Mouse (Mus musculus) layer of hippocampus, postnatal 25 days (tissue): Measurements from ENCODE around the gene Lima1. TPM values are rescaled to one million over a fixed set of nuclear protein-coding genes. Genes with fewer than 3 reads are reported as not detected.
"Not testable (repeated sequence)": the region's sequence is repeated elsewhere in the genome, so short reads cannot be mapped to it uniquely, and the experiment has no call there.

Experiments
- DNase-seq, 2 experiments: peaks; one replicate each; pipeline ENCODE4 v3.0.0; 2022; ENCODE audit warnings: mixed read lengths in 2 of 2, low spot score in 1 of 2; ENCODE audit errors: extremely low spot score in 1 of 2
- total RNA-seq, 2 experiments: library from RNA; stranded (reverse); gene quantifications; 2 replicates each; pipeline ENCODE4 v1.2.3; 2021

Gene Lima1
- total RNA-seq, 2 experiments from 2014 or later = 10.1 to 13.8 TPM

DNA sequence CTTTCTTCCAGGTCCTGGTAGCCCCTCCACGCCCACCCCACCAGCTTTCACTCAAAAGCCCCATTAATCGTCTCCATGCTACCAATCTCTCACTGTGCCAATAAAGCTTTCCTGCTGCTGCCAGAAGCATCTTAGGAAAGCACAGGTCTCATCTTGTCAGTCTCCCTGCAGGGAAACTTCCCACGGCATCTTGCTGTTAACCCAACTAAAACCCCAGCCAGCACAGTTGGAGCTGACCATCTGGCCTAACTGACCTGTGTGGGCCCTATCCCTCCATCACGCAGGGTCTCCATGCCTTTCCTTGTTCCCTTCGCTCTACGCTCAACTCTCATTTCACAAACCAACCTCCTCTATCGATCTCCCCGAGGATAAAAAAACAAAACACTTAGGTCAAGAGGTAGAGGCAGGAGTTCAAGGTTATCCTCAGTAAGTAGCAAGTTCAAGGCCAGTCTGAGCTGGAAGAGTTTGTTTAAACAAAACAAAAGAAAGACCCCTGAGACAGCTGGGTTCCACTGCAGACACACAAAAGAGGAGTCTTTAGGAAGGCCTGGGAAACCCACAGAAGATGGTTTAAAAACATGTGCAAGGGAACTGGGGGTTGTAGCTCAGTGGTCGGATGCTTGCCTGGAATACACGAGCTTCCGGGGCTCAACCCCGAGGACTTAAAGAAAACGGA lies 36.0 kb downstream of the Lima1 start:
- no peak for DNase-seq

DNA sequence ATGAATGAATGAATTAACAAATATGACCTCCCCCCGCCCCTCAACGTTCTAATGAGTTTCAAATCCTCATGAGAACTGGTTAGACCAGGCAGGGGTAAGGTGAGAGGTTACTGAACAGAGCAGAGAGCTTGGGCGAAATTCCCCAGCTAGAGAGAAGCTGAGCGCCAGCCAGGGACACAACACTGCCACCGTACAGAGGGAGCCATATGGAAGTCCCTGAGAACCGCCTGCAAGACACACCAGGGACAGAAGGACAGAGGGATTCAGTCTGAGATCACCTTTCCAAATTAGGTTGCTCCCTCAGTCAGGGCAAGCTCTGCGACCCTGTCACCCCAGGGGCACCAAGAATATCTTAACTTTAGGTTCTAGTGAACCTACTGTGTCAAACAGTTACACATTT lies 37.7 kb downstream of the Lima1 start:
- no peak for DNase-seq

DNA sequence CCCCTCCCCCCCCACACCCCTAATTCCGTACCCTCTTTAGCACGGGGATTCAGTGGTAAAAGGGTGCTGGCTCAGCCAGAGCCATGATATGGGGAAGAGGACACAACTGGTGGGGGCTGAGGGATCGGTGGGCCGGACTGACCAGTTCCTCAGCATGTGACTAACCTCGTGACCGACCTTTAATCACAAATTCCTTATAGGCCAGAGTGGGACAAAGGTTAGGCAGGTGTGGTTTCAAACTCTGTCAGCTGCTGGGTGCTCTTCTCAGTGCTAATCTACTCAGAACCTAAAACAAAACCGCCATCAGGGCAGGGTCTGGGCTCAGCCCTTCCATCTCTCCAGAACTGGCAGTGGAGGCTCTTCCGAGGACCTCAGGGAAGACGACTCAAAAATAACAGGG lies 40.1 kb downstream of the Lima1 start:
- DNase-seq = no peak

DNA sequence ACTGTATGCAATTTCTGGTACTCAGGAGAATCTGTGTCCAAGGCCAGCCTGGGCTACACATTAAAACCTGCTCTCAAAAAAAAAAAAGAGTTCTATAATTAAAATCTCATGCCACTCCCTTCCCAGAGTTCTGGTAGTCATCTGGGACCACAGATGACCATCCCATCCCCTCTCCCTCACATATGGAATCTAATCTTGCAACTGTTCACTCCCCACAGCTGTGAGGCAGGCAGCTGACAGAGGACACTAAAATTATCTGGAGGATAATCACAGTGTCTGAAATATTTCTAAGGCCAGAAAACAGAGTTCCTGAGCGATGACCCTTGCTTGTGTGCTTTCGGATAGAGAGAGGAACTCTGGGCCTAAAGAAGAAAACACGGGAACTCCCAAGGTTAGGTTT lies 40.6 kb downstream of the Lima1 start:
- no peak for DNase-seq

DNA sequence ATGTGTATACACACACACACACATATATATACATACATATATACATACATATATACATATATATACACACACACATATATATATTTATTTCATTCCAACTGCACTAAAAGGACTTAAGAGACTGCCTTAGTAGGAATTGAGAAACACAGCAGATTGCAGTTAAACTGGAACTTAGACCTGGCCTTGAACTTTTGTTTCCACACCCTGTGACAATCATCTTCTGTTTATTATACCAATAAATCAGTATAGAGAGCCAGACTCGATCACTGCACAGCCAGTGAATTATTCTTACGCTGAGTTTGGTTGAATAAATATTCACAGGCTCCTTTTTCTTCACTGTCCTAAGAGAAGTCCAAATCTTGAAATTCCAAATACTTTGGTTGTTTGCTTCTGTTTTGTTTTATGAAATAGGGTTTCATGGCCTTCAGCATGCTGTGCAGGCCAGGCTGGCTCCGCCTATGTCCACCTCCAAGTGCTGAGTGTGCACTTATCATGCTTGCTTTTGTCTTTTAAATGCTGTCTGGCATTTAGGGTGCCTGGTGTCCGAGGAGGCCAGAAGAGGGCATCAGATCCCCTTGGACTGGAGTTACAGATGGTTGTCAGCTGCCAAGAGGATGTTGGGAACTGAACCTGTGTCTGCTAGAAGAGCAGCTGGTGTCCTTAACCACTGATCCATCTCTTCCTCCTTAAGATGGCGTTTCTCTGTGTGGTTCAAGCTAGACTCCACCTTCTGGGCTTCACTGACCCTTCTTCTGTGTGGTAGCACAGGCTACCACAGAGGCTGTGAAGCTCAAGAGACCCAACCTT lies 41.4 kb downstream of the Lima1 start:
- no peak for DNase-seq

DNA sequence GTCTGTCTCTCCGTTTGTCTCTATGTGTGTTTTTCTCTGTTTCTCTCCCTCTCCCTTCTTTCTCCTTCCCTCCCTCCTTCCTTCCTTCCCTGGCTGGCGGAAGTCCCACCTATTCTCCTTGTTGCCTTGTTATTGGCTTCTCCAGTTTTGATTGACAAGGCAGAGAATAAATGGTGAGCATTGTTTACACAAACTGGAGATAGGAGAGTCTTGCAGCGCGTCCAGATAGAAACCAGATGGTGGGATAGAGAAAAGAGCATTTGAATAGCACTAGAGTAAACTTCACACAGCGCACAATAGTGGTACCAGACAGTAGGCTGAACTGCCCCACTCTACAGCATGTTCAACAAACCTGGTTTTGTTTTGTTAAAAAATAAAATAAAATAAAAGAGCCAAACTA lies 43.7 kb downstream of the Lima1 start:
- DNase-seq = no peak

DNA sequence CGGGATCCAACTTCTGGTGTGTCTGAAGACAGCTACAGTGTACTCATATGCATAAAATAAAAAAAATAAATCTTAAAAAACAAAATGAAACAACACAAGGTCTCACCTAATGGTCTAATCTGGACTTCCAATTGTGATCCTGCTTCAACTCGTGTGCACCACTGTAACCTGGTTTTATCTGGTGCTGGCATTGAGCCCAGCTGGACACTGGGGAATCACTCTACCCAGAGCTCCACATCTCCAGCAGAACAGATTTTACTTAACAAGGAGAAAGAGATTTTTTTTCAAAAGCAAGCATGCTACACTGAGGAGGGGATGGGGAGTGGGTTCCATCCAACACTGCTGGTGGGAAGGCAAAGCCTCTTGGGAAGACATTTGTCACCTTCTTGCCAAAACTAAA lies 47.2 kb downstream of the Lima1 start:
- DNase-seq = no peak

DNA sequence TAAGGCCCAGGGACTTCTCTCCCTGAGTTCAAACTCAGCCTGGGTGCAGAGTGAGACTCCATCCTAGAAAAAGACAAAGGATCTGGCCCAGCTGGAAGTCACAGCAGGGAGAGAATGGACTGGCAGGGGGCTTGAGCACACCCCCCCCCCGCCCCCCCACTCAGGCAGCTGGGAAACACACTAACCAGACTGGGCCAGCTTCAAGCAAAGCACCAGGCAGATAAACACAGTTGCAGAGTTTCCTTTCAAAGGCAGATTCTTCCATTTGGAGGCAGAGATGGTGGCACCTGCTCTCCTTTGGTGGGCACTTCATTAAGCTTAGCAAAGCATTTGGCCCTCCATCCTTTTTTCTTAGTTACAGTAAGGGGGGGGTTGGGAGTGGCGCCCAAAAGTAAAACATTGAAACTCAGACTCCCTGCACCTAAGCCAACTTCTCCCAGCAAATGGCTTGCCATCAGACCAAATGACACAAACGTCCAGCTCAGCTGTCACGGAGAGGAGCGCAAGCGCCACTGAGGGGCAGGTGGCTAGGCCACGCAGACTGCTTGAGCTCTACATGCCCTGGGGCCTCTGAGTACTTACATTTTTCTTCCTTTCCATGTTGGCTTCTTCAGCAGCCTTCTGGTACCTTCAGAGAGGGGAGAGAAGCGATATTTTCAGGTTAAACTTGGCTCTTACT lies 48.9 kb downstream of the Lima1 start:
- no peak for DNase-seq

DNA sequence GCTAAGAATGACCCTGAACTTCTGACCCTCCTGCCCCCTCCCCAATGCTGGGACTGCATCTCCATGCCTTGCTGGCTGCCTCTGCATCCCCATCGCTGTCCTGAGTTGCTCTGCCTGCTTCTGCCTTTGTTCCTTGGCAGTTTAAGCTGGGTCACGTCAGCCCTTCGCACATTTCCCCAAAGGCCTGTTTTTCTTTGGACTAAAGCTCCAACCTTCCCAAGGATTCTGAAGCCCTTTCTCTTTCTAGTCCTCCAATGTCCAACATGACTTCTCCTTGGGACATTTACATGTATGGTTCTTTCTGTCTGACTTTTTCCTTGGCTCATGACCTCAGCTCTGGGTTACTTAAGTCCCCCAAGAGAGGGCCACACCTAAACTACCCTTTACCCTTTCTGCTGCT lies 50.0 kb downstream of the Lima1 start:
- DNase-seq = no peak

DNA sequence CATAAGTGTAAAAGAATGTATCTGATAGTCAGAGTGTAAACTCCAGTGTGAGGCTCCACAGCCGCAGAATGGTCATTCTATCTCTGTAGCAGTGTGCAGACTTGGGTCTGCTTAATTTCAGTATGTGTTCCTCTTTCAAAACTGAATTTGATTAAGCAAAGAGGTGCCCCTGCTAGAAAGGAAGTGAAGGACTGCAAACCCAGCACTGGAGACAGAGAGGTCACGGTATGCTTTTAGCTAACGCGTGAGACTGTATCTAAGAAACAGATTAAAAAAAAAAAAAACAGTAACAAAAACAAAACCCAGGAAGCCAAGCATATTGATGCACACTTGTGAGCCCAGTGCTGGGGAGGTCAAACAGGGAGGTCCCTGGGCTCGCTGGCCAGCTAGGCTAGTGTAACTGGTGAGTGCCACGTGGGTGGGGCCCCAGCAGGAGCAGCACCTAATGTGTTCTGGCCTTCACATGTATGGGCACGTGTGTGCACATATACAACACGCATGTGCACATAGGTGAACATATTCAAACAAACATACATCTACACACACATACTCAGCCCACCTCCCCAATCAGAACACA lies 51.8 kb downstream of the Lima1 start:
- no peak for DNase-seq

DNA sequence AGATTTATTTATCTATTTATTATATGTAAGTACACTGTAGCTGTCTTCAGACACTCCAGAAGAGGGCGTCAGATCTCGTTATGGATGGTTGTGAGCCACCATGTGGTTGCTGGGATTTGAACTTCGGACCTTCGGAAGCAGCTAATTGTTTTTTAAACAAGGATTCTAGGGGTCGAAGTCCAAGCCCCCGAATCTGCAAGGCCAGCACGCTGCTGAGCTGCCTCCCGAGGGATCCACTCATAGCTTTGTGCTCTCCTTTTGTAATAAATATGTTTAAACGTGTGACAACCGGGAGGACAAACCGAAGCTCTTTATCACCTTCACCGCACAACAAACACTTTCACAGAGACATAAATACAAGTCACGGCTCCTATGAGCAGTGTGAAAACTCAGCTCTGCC lies 52.8 kb downstream of the Lima1 start:
- DNase-seq = not testable (repeated sequence)

DNA sequence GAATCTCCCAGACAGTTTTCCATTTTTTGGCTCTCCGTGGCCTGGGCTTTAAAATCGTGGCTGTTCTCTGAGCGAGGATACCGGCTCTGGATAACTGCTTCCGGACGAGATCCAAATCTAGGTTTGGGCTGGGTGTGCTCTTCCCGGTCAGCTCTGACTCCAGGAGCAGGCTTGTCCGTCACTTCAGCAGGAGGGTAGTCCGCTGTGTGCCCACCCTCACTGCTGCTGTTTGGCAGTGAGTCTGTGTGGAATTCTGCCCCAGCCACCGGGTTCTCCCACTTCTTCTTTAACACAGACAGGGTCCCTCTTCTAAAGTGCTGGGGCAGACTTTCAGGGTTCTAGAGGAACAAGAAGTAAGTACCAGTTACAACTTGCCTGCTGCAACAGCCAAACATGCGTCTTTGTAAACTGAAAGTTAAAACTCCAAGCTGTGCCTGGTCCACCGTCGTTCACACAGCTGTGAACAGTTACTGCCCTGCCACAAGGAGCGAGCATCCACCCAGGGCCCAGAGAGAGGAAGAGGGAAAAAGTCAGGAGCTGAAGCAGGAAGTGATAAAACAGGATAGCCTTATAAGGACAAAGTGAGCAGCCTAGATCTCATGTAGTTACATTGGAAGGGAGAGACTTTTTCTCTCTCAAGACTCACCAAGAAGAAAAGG lies 55.5 kb downstream of the Lima1 start:
- DNase-seq = no peak

DNA sequence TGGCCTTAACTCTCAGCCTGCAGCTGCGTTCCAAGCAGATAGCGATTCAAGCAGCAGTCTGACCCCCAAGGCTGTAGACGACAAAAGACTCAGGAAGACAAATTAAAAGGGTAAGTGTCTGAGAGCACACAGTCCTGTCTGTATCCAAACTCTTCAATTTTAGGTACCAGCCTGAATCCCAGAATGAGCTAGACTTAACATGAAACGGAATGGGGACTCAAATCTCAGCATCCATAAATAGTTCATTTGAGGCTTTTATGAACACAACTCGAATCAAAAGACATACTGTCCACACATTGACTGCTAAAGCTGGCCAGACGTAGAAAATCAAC lies 56.2 kb downstream of the Lima1 start:
- DNase-seq = no peak

DNA sequence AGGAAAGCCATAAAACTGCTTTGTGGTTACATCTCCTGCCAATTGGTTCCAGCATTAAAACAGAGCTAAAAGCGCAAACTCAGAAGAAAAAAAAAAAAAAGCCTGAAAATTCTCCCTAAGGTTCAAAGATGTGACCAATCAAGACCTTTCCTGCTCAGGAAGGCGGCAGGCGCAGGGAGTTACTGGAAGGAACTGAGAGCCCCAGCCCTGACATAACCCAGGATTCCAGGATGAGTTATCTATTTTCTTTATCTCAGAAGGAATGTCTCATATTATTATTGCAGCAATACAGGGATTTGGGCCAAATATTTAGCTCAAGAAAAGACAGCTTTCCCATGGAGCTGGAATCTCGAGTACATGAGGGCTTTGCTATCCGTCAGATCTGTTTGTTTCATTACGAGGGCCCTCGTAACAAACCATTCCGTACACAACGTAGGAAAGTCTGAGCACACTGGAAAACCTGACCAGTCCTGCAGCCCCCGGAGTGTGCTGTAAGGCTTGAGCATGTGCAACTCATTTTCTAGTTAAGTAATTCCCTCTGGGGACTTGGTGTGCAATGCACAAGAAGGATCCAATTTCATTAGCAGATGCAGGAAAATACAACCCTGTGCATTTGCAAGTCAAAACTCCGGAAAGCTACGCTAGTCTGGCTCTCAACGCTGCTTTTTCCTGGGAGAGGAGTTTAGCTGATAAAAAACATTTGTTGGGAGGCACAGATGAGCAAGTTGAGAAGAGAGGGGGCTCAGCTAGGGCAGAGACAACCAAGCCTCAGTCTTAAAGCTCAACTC lies 56.7 kb downstream of the Lima1 start:
- DNase-seq = no peak

DNA sequence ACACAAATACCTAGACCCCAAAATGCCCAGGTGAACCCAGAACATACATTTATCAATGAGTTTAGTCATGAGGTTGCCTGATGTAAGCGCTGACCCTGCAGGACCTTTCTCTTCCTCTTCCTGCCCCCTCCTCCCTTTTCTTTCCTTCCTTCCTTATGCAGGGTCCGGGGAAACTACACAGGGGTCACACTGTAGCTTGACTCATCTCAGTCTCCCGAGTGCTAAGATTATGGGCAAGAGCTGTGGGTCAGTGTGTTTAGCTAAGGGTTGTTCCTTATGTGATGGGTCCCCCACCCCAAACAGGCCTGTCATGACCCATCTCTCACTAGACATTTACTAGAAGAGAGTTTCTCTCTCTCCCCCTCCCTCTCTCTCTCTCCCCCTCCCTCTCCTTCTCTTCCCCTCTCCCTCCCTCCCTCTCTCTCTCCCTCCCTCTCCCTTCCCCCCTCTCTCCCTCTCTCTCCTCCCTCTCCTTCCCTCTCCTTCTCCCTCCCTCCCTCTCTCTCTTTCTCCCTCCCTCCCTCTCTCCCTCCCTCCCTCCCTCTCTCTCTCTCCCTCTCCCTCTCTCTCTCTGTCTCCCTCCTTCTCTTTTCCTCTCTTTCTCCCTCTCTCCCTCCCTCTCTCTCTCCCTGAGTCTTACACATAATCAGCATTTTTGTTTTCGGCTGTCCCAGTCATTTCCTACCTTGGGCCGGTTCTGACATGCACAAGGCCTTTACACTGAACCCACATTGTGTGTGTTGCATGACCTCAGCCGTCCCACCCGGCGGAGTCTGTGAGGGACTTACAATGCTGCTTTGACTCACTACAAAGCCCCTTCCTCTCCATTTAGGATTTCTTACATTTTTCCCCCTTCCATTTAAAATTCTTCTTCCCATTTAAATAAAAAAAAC lies 57.7 kb downstream of the Lima1 start:
- DNase-seq = no peak

DNA sequence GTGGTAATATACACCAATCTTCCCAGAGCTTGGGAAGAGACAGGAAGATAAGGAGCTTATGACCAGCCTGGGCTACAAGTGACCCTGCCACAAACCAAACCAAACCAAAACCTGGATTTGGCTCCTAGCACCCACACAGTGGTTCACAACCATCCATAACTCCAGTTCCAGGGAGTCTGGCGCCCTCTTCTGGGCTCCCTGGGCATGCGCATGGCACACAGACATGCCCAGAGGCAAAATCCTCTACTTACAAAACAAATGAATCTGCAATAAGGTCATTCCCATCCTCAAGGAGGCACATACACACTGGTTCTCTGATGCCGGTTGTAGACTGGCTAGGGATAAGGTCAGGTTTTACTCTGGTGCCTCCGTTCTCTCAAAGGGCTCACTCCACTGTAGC lies 59.3 kb downstream of the Lima1 start:
- no peak for DNase-seq

DNA sequence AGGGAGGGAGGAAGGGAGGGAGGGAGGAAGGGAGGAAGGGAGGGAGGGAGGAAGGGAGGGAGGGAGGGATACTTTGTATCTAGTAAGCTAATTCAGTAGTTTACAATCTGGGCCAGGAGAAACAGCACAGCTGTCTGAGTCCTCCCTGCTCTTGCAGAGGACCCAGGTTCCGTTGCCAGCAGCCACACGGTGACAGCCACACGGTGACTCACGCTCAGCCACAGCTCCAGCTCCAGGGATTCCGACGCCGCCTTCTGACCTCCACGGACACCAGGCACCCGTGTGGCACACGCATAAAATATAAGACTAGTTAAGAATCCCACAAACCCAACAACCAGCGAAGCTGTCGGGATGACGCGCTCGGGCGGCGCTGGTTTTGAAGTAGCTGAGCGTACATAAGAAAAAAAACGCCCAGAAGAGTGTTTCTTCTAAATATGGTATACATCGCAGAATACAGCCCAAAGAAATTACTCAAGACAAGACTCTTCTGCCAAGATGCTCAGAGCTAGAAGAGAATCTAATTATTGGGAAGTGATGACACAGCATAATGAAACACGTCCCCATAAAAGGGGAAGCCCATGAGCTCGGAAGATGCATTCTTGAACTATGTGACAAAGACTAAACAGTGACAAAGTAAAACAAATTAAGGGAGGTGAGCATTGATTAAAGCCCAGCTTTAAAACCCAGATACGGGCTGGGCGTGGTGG lies 60.5 kb downstream of the Lima1 start:
- DNase-seq = no peak

DNA sequence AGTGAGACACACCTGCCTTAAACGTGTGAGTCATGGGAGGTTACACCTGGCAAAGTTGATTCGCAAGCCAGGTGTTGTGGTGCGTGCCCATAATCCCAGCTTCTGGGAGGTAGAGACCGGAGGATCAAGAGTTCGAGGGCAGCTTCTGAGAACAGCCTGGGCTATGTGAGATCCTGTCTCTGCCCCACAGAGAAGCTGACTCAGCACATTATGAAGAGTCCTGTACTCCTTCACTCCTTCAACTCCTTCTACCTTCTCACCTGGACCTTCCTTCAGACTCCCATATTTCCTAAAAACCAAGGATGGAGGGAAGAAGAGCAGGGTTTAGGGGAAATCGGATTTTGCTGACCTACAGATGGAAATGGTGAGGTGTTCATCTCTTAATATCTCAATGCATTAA lies 61.6 kb downstream of the Lima1 start:
- no peak for DNase-seq

DNA sequence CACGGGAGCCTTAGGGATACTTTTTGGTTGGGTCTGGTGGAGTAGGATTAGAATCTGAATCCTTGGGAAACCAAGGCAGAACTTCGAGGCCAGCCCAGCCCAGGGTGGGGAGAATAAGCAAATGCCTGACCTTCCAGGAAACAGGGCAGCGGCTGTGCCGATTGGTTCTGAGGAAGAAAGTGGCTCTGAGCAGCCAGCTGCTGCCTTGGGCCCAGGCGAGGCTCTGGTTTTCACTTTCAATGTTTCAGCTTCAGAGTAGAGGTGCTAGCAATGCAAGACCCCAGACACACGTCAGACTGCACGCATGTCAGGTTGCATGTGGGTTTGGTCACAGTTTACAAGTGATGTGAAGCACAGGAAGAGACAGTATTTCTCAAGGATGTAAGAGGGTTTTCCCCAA lies 63.2 kb downstream of the Lima1 start:
- no peak for DNase-seq
